22 mouse cellular contexts compared by ENCODE assay signal in the genomic region with DNA sequence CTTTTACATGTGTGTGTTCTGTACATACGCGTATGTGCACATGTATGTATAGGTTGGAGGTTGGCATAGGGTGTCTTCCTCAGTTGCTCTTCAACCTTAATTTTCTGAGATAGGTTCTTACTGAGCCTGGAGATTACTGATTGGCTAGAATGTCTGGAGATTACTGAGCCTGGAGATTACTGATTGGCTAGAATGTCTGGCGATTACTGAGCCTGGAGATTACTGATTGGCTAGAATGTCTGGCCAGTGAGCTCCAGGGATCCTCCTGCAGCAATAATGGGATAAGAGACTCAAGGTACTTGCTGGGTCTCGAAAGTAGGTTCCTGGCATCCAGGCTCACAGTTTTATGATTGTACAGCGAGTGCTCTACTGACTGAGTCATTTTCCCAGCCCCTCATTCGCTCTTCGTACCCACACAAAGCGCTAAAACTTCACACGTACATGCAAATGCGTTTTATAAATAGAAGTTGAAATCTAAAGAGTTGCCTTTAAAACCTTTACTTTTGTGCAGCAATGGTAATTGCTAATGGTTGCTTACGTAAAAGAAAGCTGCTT. TPM values are rescaled to one million over a fixed set of nuclear protein-coding genes. Genes with fewer than 3 reads are reported as not detected.
DNase-seq lines count a peak whose midpoint lies in the region; ATAC-seq lines count a peak whose summit lies in the region.
"Had no signal": no experiment of that assay in that cellular context is flagged by ENCODE, and none has a peak within 500 bp of the region (broad histone marks: within the 10 kb centered on the region; RNA-seq: fewer than 3 reads in every experiment).

No protein-coding gene starts in this region.

- peak; percentile 34 for DNase-seq in left cerebral cortex, adult 11 months (ENCODE audit: low spot score)
- no peak for DNase-seq in left cerebral cortex, postnatal 4 days
- DNase-seq in right cerebral cortex, adult 2 months (ENCODE audit: low spot score in 2 of 2) = peak; percentile 36 to 45
- DNase-seq in right cerebral cortex, postnatal 4 days = no peak
- DNase-seq in left cerebral cortex, postnatal 14 days (ENCODE audit: low spot score in 2 of 2) = peak; percentile 57 to 77
- peak; percentile 86 for DNase-seq in telencephalon, adult 2 months (ENCODE audit: low read depth, low spot score)
- DNase-seq in cerebellum, postnatal 14 days = no peak
- DNase-seq: cerebellum, adult 18-20 months; heart, adult 18-20 months; kidney, adult 11 months; kidney, postnatal 36 days; layer of hippocampus, postnatal 36 days; lung, embryonic 14.5 days had no signal

- ATAC-seq in erythroblast, adult 5-6 weeks (replicated peaks; ENCODE audit: low FRiP score, poor library complexity, severe bottlenecking) = no peak
- ATAC-seq: forebrain, embryonic 15.5 days; midbrain, embryonic 13.5 days had no signal

- intact Hi-C loops in left cerebral cortex, postnatal 4 days (cut with DNase I) = no loop called here
- intact Hi-C loops in left cerebral cortex, postnatal 14 days (cut with DNase I) = no loop called here

RNA-seq across cellular contexts. Expression of a gene that starts 0.9 kb away (rescaled TPM):
- total RNA-seq in left cerebral cortex, postnatal 4 days (2021) = under 1 TPM; 0.54 TPM
- under 1 TPM; 0.29 to 0.42 TPM for total RNA-seq in left cerebral cortex, postnatal 14 days (2021)
- total RNA-seq in erythroblast, adult 5-6 weeks (2015; ENCODE audit: low replicate concordance) = not detected in 2 replicates
- not detected in 2 replicates for total RNA-seq in erythroblast, adult 5-6 weeks (2017; ENCODE audit: low replicate concordance)
- total RNA-seq: ES-E14; gastrocnemius, adult 8-10 months; heart, adult 18-20 months; heart, postnatal 25 days; layer of hippocampus, postnatal 36 days; megakaryocyte, adult 5-6 weeks; monocyte, adult 5-6 weeks; neutrophil, adult 5-6 weeks had no signal

RNA-seq across cellular contexts. Expression of a gene that starts 43.1 kb away (rescaled TPM):
- total RNA-seq in left cerebral cortex, postnatal 4 days (2021) = not detected
- total RNA-seq in left cerebral cortex, postnatal 14 days (2021) = not detected
- total RNA-seq in erythroblast, adult 5-6 weeks (2015; ENCODE audit: low replicate concordance) = not detected in 2 replicates
- total RNA-seq in erythroblast, adult 5-6 weeks (2017; ENCODE audit: low replicate concordance) = not detected in 2 replicates
- total RNA-seq: ES-E14; heart, adult 18-20 months; heart, postnatal 25 days; layer of hippocampus, postnatal 36 days; megakaryocyte, adult 5-6 weeks; monocyte, adult 5-6 weeks; neutrophil, adult 5-6 weeks had no signal

Comparison
In these comparisons a context has a peak if more than half of its experiments do, and no peak if none do; other contexts are left out.
1. DNase-seq: peak in left cerebral cortex, adult 11 months (single experiment), right cerebral cortex, adult 2 months (2 of 2), left cerebral cortex, postnatal 14 days (2 of 2) and telencephalon, adult 2 months (single experiment); none in left cerebral cortex, postnatal 4 days (single experiment), right cerebral cortex, postnatal 4 days (single experiment) and cerebellum, postnatal 14 days (0 of 2).